8 mouse cellular contexts compared by ENCODE assay signal in the genomic region with DNA sequence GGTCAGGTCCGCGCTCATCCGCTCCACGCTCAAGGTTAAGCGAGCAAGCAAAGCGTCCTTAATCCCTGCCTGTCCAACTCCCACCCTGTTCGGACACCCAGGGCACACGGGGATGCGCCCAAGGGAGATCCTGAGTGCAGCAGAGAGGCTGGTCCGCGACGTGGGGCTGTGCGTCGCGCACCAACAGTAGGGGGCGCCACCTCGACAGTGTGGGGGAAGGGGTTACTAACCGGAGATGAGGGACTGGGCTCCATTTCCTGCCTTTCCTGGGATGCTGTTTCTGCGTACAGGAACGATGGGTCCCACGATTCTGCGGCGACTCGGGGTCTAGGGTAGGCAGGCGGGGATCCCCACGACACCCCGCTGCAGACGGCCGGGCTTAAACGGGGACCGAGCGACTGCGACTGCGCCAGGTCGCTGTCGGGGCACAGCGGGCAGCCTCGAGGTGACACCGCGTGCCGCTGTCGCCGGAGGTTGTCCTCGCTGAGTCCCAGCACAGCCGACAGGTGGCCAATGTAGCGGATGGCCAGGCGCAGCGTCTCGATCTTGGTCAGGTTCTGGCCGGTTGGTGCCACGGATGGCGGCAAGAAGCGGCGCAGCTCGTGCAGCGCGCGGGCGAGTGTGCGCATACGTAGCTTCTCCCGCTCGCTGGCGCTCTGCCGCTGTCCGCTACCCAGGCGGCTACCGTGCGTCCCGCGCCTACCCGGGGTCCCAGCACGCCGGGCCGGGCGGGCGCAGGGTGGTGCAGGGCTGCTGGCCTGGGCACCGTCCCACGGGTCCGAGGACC. TPM values are rescaled to one million over a fixed set of nuclear protein-coding genes. Genes with fewer than 3 reads are reported as not detected.
DNase-seq lines count a peak whose midpoint lies in the region; ATAC-seq lines count a peak whose summit lies in the region.

No protein-coding gene starts in this region.

- peak overlapping the region; percentile 45 for H3K4me3 ChIP-seq in hindbrain, embryonic 14.5 days (replicated peaks; ENCODE audit: low read length)
- H3K4me3 ChIP-seq in liver, embryonic 13.5 days (replicated peaks), result peak overlapping the region; percentile 38
- peak overlapping the region; percentile 41 for H3K4me3 ChIP-seq in neural tube, embryonic 14.5 days (ENCODE audit: low read depth, low read length)

- 0 out of 2 replicates have a peak, but pooled peaks have one; percentile 28 for ATAC-seq in erythroblast, adult 5-6 weeks (replicated peaks; ENCODE audit: low FRiP score, poor library complexity, severe bottlenecking)
- peak; percentile 50; the same call in 1 of the 2 replicates for ATAC-seq in hindbrain, embryonic 14.5 days (ENCODE audit: low FRiP score)
- ATAC-seq in liver, embryonic 13.5 days (ENCODE audit: low read depth), result no peak
- ATAC-seq in neural tube, embryonic 14.5 days (ENCODE audit: low read depth), result peak; percentile 58
- ATAC-seq in monocyte, adult 5-6 weeks (replicated peaks; ENCODE audit: insufficient number of reproducible peaks, low FRiP score, low TSS enrichment, poor library complexity, severe bottlenecking), result no peak; the same call in 1 of the 2 replicates

- 2% methylated on average over 78 of the region's 80 CpGs for WGBS in hindbrain, embryonic 14.5 days
- WGBS in liver, embryonic 13.5 days (ENCODE audit: insufficient replicate concordance), result 4% methylated on average over 80 of the region's 80 CpGs
- 1% methylated on average over 79 of the region's 80 CpGs for WGBS in neural tube, embryonic 14.5 days

- no peaks in the 10 kb centered on the region for H3K4me1 ChIP-seq in hindbrain, embryonic 14.5 days (replicated peaks; ENCODE audit: control insufficient read depth, insufficient read depth, low read length)
- H3K4me1 ChIP-seq in liver, embryonic 13.5 days (replicated peaks), result peaks cover 12% of the 10 kb centered on the region
- peaks cover 7% of the 10 kb centered on the region; the same call in 1 of the 2 replicates for H3K4me1 ChIP-seq in neural tube, embryonic 14.5 days (ENCODE audit: control insufficient read depth, insufficient read depth, low read length)

- peaks cover 48% of the 10 kb centered on the region for H3K27me3 ChIP-seq in hindbrain, embryonic 14.5 days (ENCODE audit: control insufficient read depth, insufficient read depth, low read length)
- peaks cover 79% of the 10 kb centered on the region for H3K27me3 ChIP-seq in liver, embryonic 13.5 days
- H3K27me3 ChIP-seq in neural tube, embryonic 14.5 days (ENCODE audit: control insufficient read depth, insufficient read depth, low read length), result peaks cover 30% of the 10 kb centered on the region

- H3K4me2 ChIP-seq in hindbrain, embryonic 14.5 days (replicated peaks), result peak overlapping the region; percentile 82
- H3K4me2 ChIP-seq in liver, embryonic 13.5 days, result peak overlapping the region; percentile 61
- H3K4me2 ChIP-seq in neural tube, embryonic 14.5 days (ENCODE audit: low read depth, low read length), result peak overlapping the region; percentile 67

- no peaks in the 10 kb centered on the region for H3K36me3 ChIP-seq in hindbrain, embryonic 14.5 days (replicated peaks; ENCODE audit: control insufficient read depth, insufficient read depth)
- no peaks in the 10 kb centered on the region for H3K36me3 ChIP-seq in liver, embryonic 13.5 days
- H3K36me3 ChIP-seq in neural tube, embryonic 14.5 days (ENCODE audit: control insufficient read depth, insufficient read depth, low read length), result no peaks in the 10 kb centered on the region

- H3K9ac ChIP-seq in hindbrain, embryonic 14.5 days, result peak overlapping the region; percentile 51
- no peak overlapping the region for H3K9ac ChIP-seq in liver, embryonic 13.5 days
- H3K9ac ChIP-seq in neural tube, embryonic 14.5 days (replicated peaks; ENCODE audit: low read depth, low read length), result peak overlapping the region; percentile 52

- H3K27ac ChIP-seq in hindbrain, embryonic 14.5 days, result no peak overlapping the region
- no peak overlapping the region for H3K27ac ChIP-seq in liver, embryonic 13.5 days
- no peak overlapping the region for H3K27ac ChIP-seq in neural tube, embryonic 14.5 days (ENCODE audit: low read depth, low read length)

- peak; percentile 16 to 32 for DNase-seq in left cerebral cortex, adult 18-20 months (ENCODE audit: low spot score in 2 of 2)
- no peak for DNase-seq in left cerebral cortex, adult 8-10 months (ENCODE audit: low spot score in 2 of 2)
- DNase-seq in adrenal gland, adult 18-20 months (ENCODE audit: low spot score in 2 of 2), result peak; percentile 51 to 60
- peak; percentile 55 for DNase-seq in hindbrain, embryonic 14.5 days (ENCODE audit: low spot score)
- DNase-seq in liver, embryonic 13.5 days, result no peak

- H3K9me3 ChIP-seq in hindbrain, embryonic 14.5 days (ENCODE audit: control insufficient read depth, low read length), result no peaks in the 10 kb centered on the region
- no peaks in the 10 kb centered on the region for H3K9me3 ChIP-seq in liver, embryonic 13.5 days (replicated peaks)
- H3K9me3 ChIP-seq in neural tube, embryonic 14.5 days (ENCODE audit: control insufficient read depth, low read length), result no peaks in the 10 kb centered on the region

RNA-seq across cellular contexts. Expression of gene Mesp1, which starts 0.8 kb away (rescaled TPM):
- under 1 TPM in 1 of 2 experiments, not detected in 1; 0.28 TPM for total RNA-seq in left cerebral cortex, adult 18-20 months (2021)
- under 1 TPM in 1 of 4 experiments, not detected in 3; 0.30 TPM for total RNA-seq in left cerebral cortex, adult 8-10 months (2022)
- not detected for total RNA-seq in adrenal gland, adult 18-20 months (2021)
- total RNA-seq in erythroblast, adult 5-6 weeks (2015; ENCODE audit: low replicate concordance), result not detected in 2 replicates
- 1.0 TPM in 1 of 2 replicates, not detected in the other for total RNA-seq in erythroblast, adult 5-6 weeks (2017; ENCODE audit: low replicate concordance)
- 0.16 TPM in 1 of 2 replicates, not detected in the other for polyA plus RNA-seq in hindbrain, embryonic 14.5 days (2014; fragmentation: Nextera tagmentation; extraction: Ambion mirVana)
- polyA plus RNA-seq in liver, embryonic 13.5 days (2015; fragmentation: Nextera tagmentation; extraction: Ambion mirVana), result not detected in 2 replicates
- not detected in 2 replicates for polyA plus RNA-seq in neural tube, embryonic 14.5 days (2014; fragmentation: Nextera tagmentation; extraction: Ambion mirVana)
- not detected in 3 replicates for total RNA-seq in monocyte, adult 5-6 weeks (2017)

RNA-seq across cellular contexts. Expression of gene Mesp2, which starts 17.7 kb away (rescaled TPM):
- 1 to 10 TPM; 1.6 to 2.0 TPM for total RNA-seq in left cerebral cortex, adult 18-20 months (2021)
- 1 to 10 TPM; 1.1 to 2.4 (median 1.7) TPM for total RNA-seq in left cerebral cortex, adult 8-10 months (2022)
- under 1 TPM; 0.36 to 0.90 TPM for total RNA-seq in adrenal gland, adult 18-20 months (2021)
- not detected in 2 replicates for total RNA-seq in erythroblast, adult 5-6 weeks (2015; ENCODE audit: low replicate concordance)
- total RNA-seq in erythroblast, adult 5-6 weeks (2017; ENCODE audit: low replicate concordance), result not detected in 2 replicates
- polyA plus RNA-seq in hindbrain, embryonic 14.5 days (2014; fragmentation: Nextera tagmentation; extraction: Ambion mirVana), result 1.3 and 1.4 TPM in 2 replicates
- polyA plus RNA-seq in liver, embryonic 13.5 days (2015; fragmentation: Nextera tagmentation; extraction: Ambion mirVana), result 0.08 and 0.09 TPM in 2 replicates
- polyA plus RNA-seq in neural tube, embryonic 14.5 days (2014; fragmentation: Nextera tagmentation; extraction: Ambion mirVana), result 0.71 and 1.2 TPM in 2 replicates
- not detected in 3 replicates for total RNA-seq in monocyte, adult 5-6 weeks (2017)

RNA-seq across cellular contexts. Expression of gene Wdr93, which starts 49.9 kb away (rescaled TPM):
- total RNA-seq in left cerebral cortex, adult 18-20 months (2021), result under 1 TPM in 1 of 2 experiments, not detected in 1; 0.21 TPM
- under 1 TPM; 0.18 to 0.61 (median 0.34) TPM for total RNA-seq in left cerebral cortex, adult 8-10 months (2022)
- total RNA-seq in adrenal gland, adult 18-20 months (2021), result 1 to 10 TPM; 1.8 to 2.5 TPM
- total RNA-seq in erythroblast, adult 5-6 weeks (2015; ENCODE audit: low replicate concordance), result not detected in 2 replicates
- total RNA-seq in erythroblast, adult 5-6 weeks (2017; ENCODE audit: low replicate concordance), result not detected in 2 replicates
- polyA plus RNA-seq in hindbrain, embryonic 14.5 days (2014; fragmentation: Nextera tagmentation; extraction: Ambion mirVana), result 0.57 and 1.0 TPM in 2 replicates
- 0.08 and 0.12 TPM in 2 replicates for polyA plus RNA-seq in liver, embryonic 13.5 days (2015; fragmentation: Nextera tagmentation; extraction: Ambion mirVana)
- 0.08 and 0.12 TPM in 2 replicates for polyA plus RNA-seq in neural tube, embryonic 14.5 days (2014; fragmentation: Nextera tagmentation; extraction: Ambion mirVana)
- not detected in 3 replicates for total RNA-seq in monocyte, adult 5-6 weeks (2017)

RNA-seq across cellular contexts. Expression of gene Pex11a, which starts 49.9 kb away (rescaled TPM):
- total RNA-seq in left cerebral cortex, adult 18-20 months (2021), result 10 to 100 TPM; 10.9 to 11.9 TPM
- 10 to 100 TPM in 1 of 4 experiments, 1 to 10 TPM in 3; 9.4 to 10.7 (median 9.9) TPM for total RNA-seq in left cerebral cortex, adult 8-10 months (2022)
- total RNA-seq in adrenal gland, adult 18-20 months (2021), result 10 to 100 TPM; 55.5 to 61.1 TPM
- total RNA-seq in erythroblast, adult 5-6 weeks (2015; ENCODE audit: low replicate concordance), result not detected in 2 replicates
- 0.51 TPM in 1 of 2 replicates, not detected in the other for total RNA-seq in erythroblast, adult 5-6 weeks (2017; ENCODE audit: low replicate concordance)
- 14.3 and 14.4 TPM in 2 replicates for polyA plus RNA-seq in hindbrain, embryonic 14.5 days (2014; fragmentation: Nextera tagmentation; extraction: Ambion mirVana)
- polyA plus RNA-seq in liver, embryonic 13.5 days (2015; fragmentation: Nextera tagmentation; extraction: Ambion mirVana), result 1.6 and 1.9 TPM in 2 replicates
- polyA plus RNA-seq in neural tube, embryonic 14.5 days (2014; fragmentation: Nextera tagmentation; extraction: Ambion mirVana), result 13.4 and 16.2 TPM in 2 replicates
- 1.1 to 2.5 TPM in 2 of 3 replicates, not detected in the other for total RNA-seq in monocyte, adult 5-6 weeks (2017)

Comparison
In these comparisons a context has a peak if more than half of its experiments do, and no peak if none do; other contexts are left out.
1. DNase-seq: peak in left cerebral cortex, adult 18-20 months (2 of 2), adrenal gland, adult 18-20 months (2 of 2) and hindbrain, embryonic 14.5 days (single experiment); none in left cerebral cortex, adult 8-10 months (0 of 2) and liver, embryonic 13.5 days (single experiment).
2. ATAC-seq: peak in erythroblast, adult 5-6 weeks (single experiment), hindbrain, embryonic 14.5 days (single experiment) and neural tube, embryonic 14.5 days (single experiment); none in liver, embryonic 13.5 days (single experiment) and monocyte, adult 5-6 weeks (single experiment).
3. Peak in every context shown above with its lines, with median percentiles within 50 percentile points of each other: H3K4me2 ChIP-seq and H3K4me3 ChIP-seq.